Mouse (Mus musculus) intestine, embryonic 14.5 days (tissue): Measurements from ENCODE around the gene Cnr2. TPM values are rescaled to one million over a fixed set of nuclear protein-coding genes. Genes with fewer than 3 reads are reported as not detected.

Experiments
- ATAC-seq: fragments of 200-750 bp; cut with Nextera tagmentation; replicated peaks from 2 replicates; pipeline ENCODE4 v1.8.0; 2017; ENCODE audit warnings: low read depth, moderate number of reproducible peaks, moderate TSS enrichment, moderate library complexity; ENCODE audit not compliant: low FRiP score, low TSS enrichment
- DNase-seq: peaks from one replicate; pipeline ENCODE4 v3.0.0-alpha.2; 2018; ENCODE audit warnings: low spot score
- H3K27ac ChIP-seq: fragments of 300-500 bp; sonication (generic); 2 replicates; pipeline ENCODE4 v1.5.1; 2014; ENCODE audit warnings: low read depth, mild to moderate bottlenecking, control low read depth
- H3K27me3 ChIP-seq: fragments of 300-500 bp; sonication (generic); replicated peaks from 2 replicates; pipeline ENCODE4 v1.6.1; 2014; ENCODE audit warnings: low read length, control low read depth; ENCODE audit not compliant: control insufficient read depth, insufficient read depth
- H3K36me3 ChIP-seq: fragments of 300-500 bp; sonication (generic); 2 replicates; pipeline ENCODE4 v1.6.1; 2014; ENCODE audit warnings: low read length, control low read depth; ENCODE audit not compliant: control insufficient read depth, insufficient read depth
- H3K4me1 ChIP-seq: fragments of 300-500 bp; sonication (generic); replicated peaks from 2 replicates; pipeline ENCODE4 v1.6.1; 2014; ENCODE audit warnings: low read length, control low read depth, mixed read lengths; ENCODE audit not compliant: control insufficient read depth, insufficient read depth
- H3K4me2 ChIP-seq: fragments of 300-500 bp; sonication (generic); 2 replicates; pipeline ENCODE4 v1.6.1; 2014; ENCODE audit warnings: low read length
- H3K4me3 ChIP-seq: fragments of 300-500 bp; sonication (generic); 2 replicates; pipeline ENCODE4 v1.5.1; 2014; ENCODE audit warnings: low read depth, low read length, control low read depth, mixed read lengths
- H3K9ac ChIP-seq: fragments of 300-500 bp; sonication (generic); 2 replicates; pipeline ENCODE4 v1.6.1; 2014; ENCODE audit warnings: mild to moderate bottlenecking, low read length
- H3K9me3 ChIP-seq: fragments of 300-500 bp; sonication (generic); 2 replicates; pipeline ENCODE4 v1.6.1; 2016; ENCODE audit warnings: low read length, control low read depth; ENCODE audit not compliant: control insufficient read depth
- WGBS: fragments of 180-500 bp; shearing (Covaris S2); extraction: QIAGEN DNeasy Blood & Tissue Kit; methylation state at CpG from one replicate; pipeline ENCODE4 v1.1.7; 2014; 5-methylcytosine and 5-hydroxymethylcytosine counted together
- polyA plus RNA-seq: library from polyadenylated mRNA; unstranded; fragments of >200 nt; fragmentation: Nextera tagmentation; extraction: Ambion mirVana; gene quantifications from 2 replicates; pipeline ENCODE4 v1.2.1, GENCODE M21; 2014

The Cnr2 gene
- polyA plus RNA-seq, 1 experiment from 2014 or later = 0.24 TPM

- under 1% methylated on average over 55 of the region's 56 CpGs for WGBS
- Histone ChIP-seq H3K4me3 (peak within 1 kb of the TSS; percentile 71), H3K27me3 (no peaks in the 10 kb centered on the region), H3K27ac (peak within 1 kb of the TSS; percentile 86), H3K9me3 (no peaks in the 10 kb centered on the region), H3K9ac (peak within 1 kb of the TSS; percentile 83), H3K4me1 (peaks cover 11% of the 10 kb centered on the region), H3K36me3 (peaks cover 54% of the 10 kb centered on the region), H3K4me2 (peak within 1 kb of the TSS; percentile 97)
- peak; percentile 89 for ATAC-seq
- peak; percentile 93 for DNase-seq
Observed at GRCm38 (mm10) chr4:135963457-135964193, 68.4 kb downstream of the Cnr2 start, which contains the start of gene Gale. Gale (plus strand) TSS chr4:135963727.

DNA sequence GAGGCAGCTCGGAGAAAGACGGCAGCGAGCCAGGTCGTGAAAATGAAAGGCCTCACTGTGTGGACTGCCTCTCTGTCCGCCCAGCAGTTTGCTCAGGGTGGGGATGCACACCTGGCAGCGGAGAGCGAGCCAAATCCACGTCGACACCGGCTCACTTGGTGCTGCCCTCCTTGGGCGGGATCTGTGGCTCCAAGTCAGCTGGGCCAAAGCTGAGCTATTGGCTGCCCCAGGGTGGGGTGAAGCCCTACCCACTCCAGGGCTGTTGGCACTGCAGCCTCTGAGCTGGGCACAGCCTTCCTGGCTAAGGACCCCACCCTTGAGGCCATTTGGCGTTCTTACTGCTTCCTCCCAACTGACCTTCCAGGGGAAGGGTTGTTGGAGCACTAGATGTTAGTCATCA, 69.2 kb downstream of the Cnr2 start:
- Histone ChIP-seq H3K36me3 (peaks cover 54% of the 10 kb centered on the region), H3K27me3 (no peaks in the 10 kb centered on the region), H3K4me3 (peak overlapping the region; percentile 71), H3K4me2 (peak overlapping the region; percentile 97), H3K9me3 (no peaks in the 10 kb centered on the region), H3K4me1 (peaks cover 11% of the 10 kb centered on the region), H3K9ac (peak overlapping the region; percentile 83), H3K27ac (peak overlapping the region; percentile 43; the same call in 1 of the 2 replicates)
- DNase-seq (no peak), ATAC-seq (peak; percentile 22; the same call in 1 of the 2 replicates)
- 6% methylated on average over 12 of the region's 12 CpGs for WGBS

- H3K4me2 ChIP-seq = no peak overlapping the region
- H3K9ac ChIP-seq = no peak overlapping the region
- ATAC-seq (no peak), DNase-seq (no peak)
- H3K27me3 ChIP-seq = no peaks in the 10 kb centered on the region
- no peak overlapping the region for H3K27ac ChIP-seq
- no peak overlapping the region for H3K4me3 ChIP-seq
- peaks cover 11% of the 10 kb centered on the region for H3K4me1 ChIP-seq
- no peaks in the 10 kb centered on the region for H3K9me3 ChIP-seq
- peaks cover 55% of the 10 kb centered on the region for H3K36me3 ChIP-seq
- 79% methylated on average over 9 of the region's 9 CpGs for WGBS
Observed at GRCm38 (mm10) chr4:135965113-135965512, 69.9 kb downstream of the Cnr2 start.

DNA sequence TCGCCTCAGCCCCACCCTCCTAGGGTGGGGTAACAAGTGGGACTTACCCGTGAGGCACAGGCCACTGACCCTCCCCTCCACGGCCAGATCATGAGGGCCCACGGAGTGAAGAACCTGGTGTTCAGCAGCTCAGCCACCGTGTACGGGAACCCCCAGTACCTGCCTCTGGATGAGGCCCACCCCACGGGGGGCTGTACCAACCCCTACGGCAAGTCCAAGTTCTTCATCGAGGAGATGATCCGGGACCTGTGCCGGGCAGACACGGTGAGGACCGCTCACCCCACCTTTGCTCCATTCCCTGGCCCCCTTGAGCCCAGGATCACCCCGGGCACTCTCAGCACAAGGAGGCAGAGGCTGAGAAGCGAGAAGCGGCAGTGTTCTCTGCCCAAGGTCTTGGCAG, 71.1 kb downstream of the Cnr2 start:
- H3K9ac ChIP-seq = no peak overlapping the region
- peaks cover 56% of the 10 kb centered on the region for H3K36me3 ChIP-seq
- DNase-seq = no peak
- H3K9me3 ChIP-seq = no peaks in the 10 kb centered on the region
- ATAC-seq = no peak
- H3K4me1 ChIP-seq = peaks cover 12% of the 10 kb centered on the region
- no peak overlapping the region for H3K27ac ChIP-seq
- H3K27me3 ChIP-seq = no peaks in the 10 kb centered on the region
- 90% methylated on average over 16 of the region's 16 CpGs for WGBS
- no peak overlapping the region for H3K4me2 ChIP-seq
- no peak overlapping the region for H3K4me3 ChIP-seq

DNA sequence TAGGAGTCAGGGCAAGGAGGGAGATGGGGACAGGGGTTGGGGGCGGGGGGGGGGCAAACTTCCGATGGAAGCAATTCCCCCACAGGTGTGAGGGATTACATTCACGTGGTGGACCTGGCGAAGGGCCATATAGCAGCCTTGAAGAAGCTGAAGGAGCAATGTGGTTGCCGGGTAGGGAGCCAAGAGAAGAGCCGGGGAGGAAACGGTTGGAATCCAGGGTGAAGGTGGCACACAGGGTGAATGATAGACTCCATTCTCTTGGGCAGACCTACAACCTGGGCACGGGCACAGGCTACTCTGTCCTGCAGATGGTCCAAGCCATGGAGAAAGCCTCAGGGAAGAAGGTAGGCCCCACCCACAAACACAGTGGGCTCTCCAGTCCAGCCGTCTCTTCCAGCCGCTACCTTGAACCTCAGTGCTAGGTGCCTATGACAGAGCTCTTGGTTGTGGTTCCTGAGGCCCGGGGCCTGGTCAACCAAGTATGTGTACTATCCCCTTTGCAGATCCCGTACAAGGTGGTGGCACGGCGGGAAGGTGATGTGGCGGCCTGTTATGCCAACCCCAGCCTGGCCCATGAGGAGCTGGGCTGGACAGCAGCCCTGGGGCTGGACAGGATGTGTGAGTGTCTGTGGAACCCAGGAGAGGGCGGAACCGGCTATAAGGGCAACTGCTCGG, 72.0 kb downstream of the Cnr2 start:
- ATAC-seq (no peak), DNase-seq (no peak)
- 86% methylated on average over 18 of the region's 18 CpGs for WGBS
- Histone ChIP-seq H3K4me1 (peaks cover 18% of the 10 kb centered on the region), H3K27me3 (no peaks in the 10 kb centered on the region), H3K4me2 (no peak overlapping the region), H3K36me3 (peaks cover 48% of the 10 kb centered on the region), H3K4me3 (no peak overlapping the region), H3K9ac (no peak overlapping the region), H3K9me3 (no peaks in the 10 kb centered on the region), H3K27ac (no peak overlapping the region)

DNA sequence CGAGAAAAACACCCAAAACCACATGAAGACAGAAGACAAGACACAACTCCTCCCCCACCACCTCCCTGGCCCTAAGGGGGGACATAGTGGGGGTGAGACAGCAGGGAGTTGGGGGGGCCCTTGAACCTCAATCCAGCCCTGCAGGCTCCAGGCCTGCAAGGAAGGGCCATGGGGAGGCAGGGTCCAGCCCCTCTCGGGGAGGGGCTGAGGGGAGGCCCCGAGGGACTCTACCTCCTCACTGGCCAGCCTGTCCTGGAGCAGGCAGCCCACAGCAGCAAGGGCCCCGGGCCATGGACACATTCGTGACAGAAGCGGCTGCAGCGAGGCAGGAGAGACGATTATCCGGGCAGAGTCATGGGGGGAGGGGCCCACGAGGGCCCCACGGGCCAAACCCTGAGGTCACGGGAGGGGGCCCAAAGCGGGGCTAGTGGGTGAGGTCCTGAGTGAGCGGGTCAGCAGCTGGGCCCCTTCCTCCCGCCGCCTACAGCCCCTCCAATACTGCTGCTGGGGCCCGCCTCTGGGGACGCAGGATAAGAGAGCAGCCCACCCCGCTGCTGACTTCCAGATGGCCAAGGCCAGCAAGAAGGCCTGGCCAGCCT, 73.2 kb downstream of the Cnr2 start:
- 75% methylated on average over 19 of the region's 19 CpGs for WGBS
- no peak for DNase-seq
- ATAC-seq = no peak
- Histone ChIP-seq H3K9me3 (no peaks in the 10 kb centered on the region), H3K27ac (no peak overlapping the region), H3K4me1 (peaks cover 20% of the 10 kb centered on the region), H3K36me3 (peaks cover 46% of the 10 kb centered on the region), H3K4me2 (no peak overlapping the region), H3K27me3 (no peaks in the 10 kb centered on the region), H3K4me3 (no peak overlapping the region), H3K9ac (no peak overlapping the region)

DNA sequence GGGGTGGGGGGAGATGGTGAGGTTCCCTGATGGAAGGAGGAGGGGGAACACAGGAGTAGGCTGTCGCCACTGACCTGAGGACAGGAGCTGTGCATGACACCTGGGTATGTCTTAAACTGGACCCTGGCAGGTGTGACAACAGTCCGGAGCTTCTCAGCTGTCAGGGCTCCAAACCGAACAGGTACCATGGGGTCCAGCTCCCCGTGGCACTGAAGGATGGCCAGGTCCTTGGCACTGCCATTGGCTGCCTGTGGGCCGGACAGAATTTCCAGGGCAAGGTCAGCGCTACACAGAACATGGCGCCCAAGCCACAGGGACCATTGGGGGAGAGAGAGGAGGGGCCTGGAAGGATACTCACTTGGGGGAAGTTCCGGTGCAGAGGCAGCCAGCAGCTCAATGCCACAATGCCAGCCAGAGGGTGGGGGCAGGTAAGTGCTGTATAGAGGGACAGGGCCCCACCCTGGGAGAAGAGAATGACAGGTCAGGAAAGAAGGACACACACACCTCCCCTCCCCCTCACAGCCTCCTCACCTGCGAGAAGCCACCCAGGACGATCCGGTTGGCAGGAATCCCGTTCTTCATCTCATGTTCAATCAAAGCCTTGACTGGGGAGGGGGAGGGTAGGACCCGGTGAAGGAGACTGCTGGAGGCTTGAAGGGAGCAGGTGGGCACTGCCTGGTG, 74.0 kb downstream of the Cnr2 start:
- Histone ChIP-seq H3K4me3 (no peak overlapping the region), H3K27ac (no peak overlapping the region), H3K9me3 (no peaks in the 10 kb centered on the region), H3K9ac (no peak overlapping the region), H3K27me3 (no peaks in the 10 kb centered on the region), H3K36me3 (peaks cover 46% of the 10 kb centered on the region), H3K4me1 (peaks cover 20% of the 10 kb centered on the region), H3K4me2 (no peak overlapping the region)
- DNase-seq (no peak), ATAC-seq (no peak)
- 87% methylated on average over 13 of the region's 13 CpGs for WGBS
